Mouse (Mus musculus) megakaryocyte, embryonic 14.5 days (primary cell): ENCODE data around the gene Adam12.

ENCODE experiments used
- FLI1 ChIP-seq: IDR thresholded peaks from 2 replicates; pipeline ENCODE4 v1.6.1; 2012; ENCODE audit warnings: low read length, inconsistent platforms, mixed read lengths
- GATA1 ChIP-seq: IDR thresholded peaks from 3 replicates; pipeline ENCODE4 v1.6.1; 2012; ENCODE audit warnings: mixed read lengths, low read length, inconsistent platforms, borderline replicate concordance

DNA sequence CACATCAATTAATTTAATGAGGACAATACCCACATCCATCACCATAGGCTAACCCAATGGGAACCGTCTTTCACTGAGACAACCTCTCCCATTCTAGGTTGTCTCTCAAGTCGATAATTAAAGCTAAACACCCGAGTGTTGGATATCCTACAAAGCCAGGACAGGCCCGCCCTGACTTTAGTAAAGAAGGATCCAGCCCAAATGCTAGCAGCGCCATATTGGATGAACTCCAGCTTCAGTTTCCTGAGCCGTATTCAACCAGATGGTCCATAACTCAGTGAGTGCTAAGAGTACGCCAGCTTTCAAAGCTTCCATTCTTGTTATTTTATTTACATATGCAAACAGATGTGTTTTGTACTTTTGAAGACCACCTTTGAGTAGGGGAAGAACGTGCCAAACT, 81.6 kb downstream of the Adam12 start:
- no peak for TF ChIP-seq FLI1
- no peak for TF ChIP-seq GATA1
